8 mouse cellular contexts compared by ENCODE assay signal in the genomic region with DNA sequence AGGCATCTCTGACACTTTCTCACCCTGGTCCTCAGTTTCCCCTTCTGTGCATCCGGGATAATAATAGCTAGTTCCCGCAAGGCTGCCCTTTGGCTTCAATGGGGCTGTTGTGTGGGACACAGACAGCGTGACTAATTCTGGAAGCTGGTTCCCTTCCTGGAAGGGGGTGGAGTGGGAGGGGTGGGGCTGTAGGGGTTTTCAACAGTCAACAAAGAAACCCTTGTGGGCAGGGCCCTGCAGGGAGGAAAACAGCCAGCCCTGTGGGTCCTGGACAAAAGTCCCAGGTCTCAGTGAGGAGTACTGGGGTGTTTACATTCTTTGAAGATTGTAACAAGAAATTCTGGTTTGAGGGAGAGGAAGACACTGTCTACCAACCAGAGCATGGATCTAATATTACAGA. TPM values are rescaled to one million over a fixed set of nuclear protein-coding genes. Genes with fewer than 3 reads are reported as not detected.
DNase-seq lines count a peak whose midpoint lies in the region; ATAC-seq and TF ChIP-seq lines count a peak whose summit lies in the region.

No protein-coding gene starts in this region.

- peak; percentile 39; the same call in 1 of the 2 replicates for ATAC-seq in hindbrain, postnatal 0 days
- ATAC-seq in lung, postnatal 0 days, result peak; percentile 71
- no peak for ATAC-seq in midbrain, embryonic 14.5 days (ENCODE audit: low FRiP score, low TSS enrichment)

- WGBS in hindbrain, postnatal 0 days, result 18% methylated on average over 3 of the region's 3 CpGs
- WGBS in lung, postnatal 0 days, result 22% methylated on average over 3 of the region's 3 CpGs
- WGBS in midbrain, embryonic 14.5 days, result 12% methylated on average over 3 of the region's 3 CpGs

- no peak overlapping the region for H3K4me3 ChIP-seq in hindbrain, postnatal 0 days (ENCODE audit: low read length)
- no peak overlapping the region for H3K4me3 ChIP-seq in lung, postnatal 0 days (ENCODE audit: low read depth, low read length)
- no peak overlapping the region for H3K4me3 ChIP-seq in midbrain, embryonic 14.5 days (replicated peaks; ENCODE audit: low read depth, low read length)

- peak overlapping the region; percentile 51; the same call in 1 of the 2 replicates for H3K27ac ChIP-seq in hindbrain, postnatal 0 days
- H3K27ac ChIP-seq in lung, postnatal 0 days (ENCODE audit: low read length), result peak overlapping the region; percentile 29; the same call in 1 of the 2 replicates
- H3K27ac ChIP-seq in midbrain, embryonic 14.5 days (replicated peaks; ENCODE audit: low read depth, low read length), result no peak overlapping the region

- H3K27me3 ChIP-seq in hindbrain, postnatal 0 days (ENCODE audit: insufficient read depth, low read length), result no peaks in the 10 kb centered on the region
- H3K27me3 ChIP-seq in lung, postnatal 0 days (replicated peaks; ENCODE audit: insufficient read depth, low read length), result no peaks in the 10 kb centered on the region
- H3K27me3 ChIP-seq in midbrain, embryonic 14.5 days (ENCODE audit: control insufficient read depth, insufficient read depth, low read length), result no peaks in the 10 kb centered on the region

- H3K9ac ChIP-seq in hindbrain, postnatal 0 days (replicated peaks; ENCODE audit: low read length), result no peak overlapping the region
- H3K9ac ChIP-seq in lung, postnatal 0 days (replicated peaks; ENCODE audit: low read depth), result no peak overlapping the region
- no peak overlapping the region for H3K9ac ChIP-seq in midbrain, embryonic 14.5 days (replicated peaks; ENCODE audit: low read length)

- H3K4me1 ChIP-seq in hindbrain, postnatal 0 days (ENCODE audit: insufficient read depth, low read length), result no peaks in the 10 kb centered on the region
- H3K4me1 ChIP-seq in lung, postnatal 0 days (ENCODE audit: insufficient read depth, low read depth, low read length), result peaks cover 4% of the 10 kb centered on the region; the same call in 1 of the 2 replicates
- no peaks in the 10 kb centered on the region for H3K4me1 ChIP-seq in midbrain, embryonic 14.5 days (ENCODE audit: control insufficient read depth, insufficient read depth, low read length)

- peak; percentile 56 for DNase-seq in gastrocnemius, adult 18-20 months (ENCODE audit: low spot score)
- DNase-seq in gastrocnemius, postnatal 4 days (ENCODE audit: low spot score in 2 of 2), result no peak
- peak; percentile 73 for DNase-seq in urinary bladder, postnatal 14 days (ENCODE audit: low spot score)
- no peak for DNase-seq in urinary bladder, postnatal 10 days (ENCODE audit: low spot score)
- peak; percentile 21 for DNase-seq in hindbrain, postnatal 0 days (ENCODE audit: low spot score)
- DNase-seq in lung, postnatal 0 days (ENCODE audit: low spot score), result peak; percentile 53
- no peak for DNase-seq in spleen, postnatal 14 days (ENCODE audit: low spot score in 2 of 2)
- no peak for DNase-seq in midbrain, embryonic 14.5 days

- TF ChIP-seq EP300 in lung, postnatal 0 days (IDR thresholded peaks at IDR 0.05), result peak; percentile 27; the same call in 1 of the 2 replicates

- no peak for TF ChIP-seq CTCF in hindbrain, postnatal 0 days (IDR thresholded peaks at IDR 0.05; ENCODE audit: low read depth)
- TF ChIP-seq CTCF in lung, postnatal 0 days (IDR thresholded peaks at IDR 0.05), result no peak

- no peaks in the 10 kb centered on the region for H3K9me3 ChIP-seq in hindbrain, postnatal 0 days (ENCODE audit: low read length)
- no peaks in the 10 kb centered on the region for H3K9me3 ChIP-seq in lung, postnatal 0 days (ENCODE audit: low read length)
- no peaks in the 10 kb centered on the region for H3K9me3 ChIP-seq in midbrain, embryonic 14.5 days (ENCODE audit: control insufficient read depth, low read length)

- no peaks in the 10 kb centered on the region for H3K36me3 ChIP-seq in hindbrain, postnatal 0 days (ENCODE audit: insufficient read depth, low read length)
- H3K36me3 ChIP-seq in lung, postnatal 0 days (ENCODE audit: insufficient read depth, low read length), result no peaks in the 10 kb centered on the region
- H3K36me3 ChIP-seq in midbrain, embryonic 14.5 days (ENCODE audit: control insufficient read depth, insufficient read depth, low read length), result no peaks in the 10 kb centered on the region

- no peak overlapping the region for H3K4me2 ChIP-seq in hindbrain, postnatal 0 days (ENCODE audit: low read depth, low read length)
- H3K4me2 ChIP-seq in lung, postnatal 0 days (replicated peaks; ENCODE audit: low read depth, low read length), result no peak overlapping the region
- H3K4me2 ChIP-seq in midbrain, embryonic 14.5 days (ENCODE audit: low read length), result no peak overlapping the region

RNA-seq across cellular contexts. Expression of a gene that starts 8.7 kb away (rescaled TPM):
- total RNA-seq in gastrocnemius, adult 18-20 months (2021), result 1 to 10 TPM in 1 of 2 experiments, under 1 TPM in 1; 1.00 to 1.6 TPM
- total RNA-seq in gastrocnemius, postnatal 4 days (2021), result 1 to 10 TPM; 2.7 to 4.9 TPM
- not detected in 2 replicates for total RNA-seq in hindbrain, postnatal 0 days (2014; rRNA removed)
- 1.2 and 1.5 TPM in 2 replicates for polyA plus RNA-seq in hindbrain, postnatal 0 days (2015; fragmentation: Nextera tagmentation; extraction: Ambion mirVana)
- 76.1 and 78.1 TPM in 2 replicates for polyA plus RNA-seq in lung, postnatal 0 days (2015; fragmentation: Nextera tagmentation; extraction: Ambion mirVana)
- not detected in 2 replicates for polyA plus RNA-seq in midbrain, embryonic 14.5 days (2014; fragmentation: Nextera tagmentation; extraction: Ambion mirVana)

RNA-seq across cellular contexts. Expression of a gene that starts 26.0 kb away (rescaled TPM):
- total RNA-seq in gastrocnemius, adult 18-20 months (2021), result 1 to 10 TPM; 1.7 to 3.5 TPM
- 1 to 10 TPM; 7.9 to 9.6 TPM for total RNA-seq in gastrocnemius, postnatal 4 days (2021)
- 1.9 and 5.9 TPM in 2 replicates for total RNA-seq in hindbrain, postnatal 0 days (2014; rRNA removed)
- 1.2 and 1.3 TPM in 2 replicates for polyA plus RNA-seq in hindbrain, postnatal 0 days (2015; fragmentation: Nextera tagmentation; extraction: Ambion mirVana)
- 0.20 and 0.27 TPM in 2 replicates for polyA plus RNA-seq in lung, postnatal 0 days (2015; fragmentation: Nextera tagmentation; extraction: Ambion mirVana)
- 0.16 and 0.17 TPM in 2 replicates for polyA plus RNA-seq in midbrain, embryonic 14.5 days (2014; fragmentation: Nextera tagmentation; extraction: Ambion mirVana)

RNA-seq across cellular contexts. Expression of a gene that starts 28.2 kb away (rescaled TPM):
- 1,000 to 10,000 TPM in 1 of 2 experiments, 100 to 1,000 TPM in 1; 983 to 1,012 TPM for total RNA-seq in gastrocnemius, adult 18-20 months (2021)
- 100 to 1,000 TPM; 587 to 732 TPM for total RNA-seq in gastrocnemius, postnatal 4 days (2021)
- 24.0 and 26.5 TPM in 2 replicates for total RNA-seq in hindbrain, postnatal 0 days (2014; rRNA removed)
- 129 and 150 TPM in 2 replicates for polyA plus RNA-seq in hindbrain, postnatal 0 days (2015; fragmentation: Nextera tagmentation; extraction: Ambion mirVana)
- 175 and 211 TPM in 2 replicates for polyA plus RNA-seq in lung, postnatal 0 days (2015; fragmentation: Nextera tagmentation; extraction: Ambion mirVana)
- 2.8 and 9.0 TPM in 2 replicates for polyA plus RNA-seq in midbrain, embryonic 14.5 days (2014; fragmentation: Nextera tagmentation; extraction: Ambion mirVana)

RNA-seq across cellular contexts. Expression of a gene that starts 29.9 kb away (rescaled TPM):
- total RNA-seq in gastrocnemius, adult 18-20 months (2021), result 10 to 100 TPM; 15.0 to 20.7 TPM
- 1 to 10 TPM; 3.9 to 4.2 TPM for total RNA-seq in gastrocnemius, postnatal 4 days (2021)
- not detected in 2 replicates for total RNA-seq in hindbrain, postnatal 0 days (2014; rRNA removed)
- 0.88 and 1.3 TPM in 2 replicates for polyA plus RNA-seq in hindbrain, postnatal 0 days (2015; fragmentation: Nextera tagmentation; extraction: Ambion mirVana)
- 19.5 and 20.5 TPM in 2 replicates for polyA plus RNA-seq in lung, postnatal 0 days (2015; fragmentation: Nextera tagmentation; extraction: Ambion mirVana)
- 0.26 TPM in 1 of 2 replicates, not detected in the other for polyA plus RNA-seq in midbrain, embryonic 14.5 days (2014; fragmentation: Nextera tagmentation; extraction: Ambion mirVana)

RNA-seq across cellular contexts. Expression of a gene that starts 33.9 kb away (rescaled TPM):
- total RNA-seq in gastrocnemius, adult 18-20 months (2021), result 1 to 10 TPM in 1 of 2 experiments, under 1 TPM in 1; 0.94 to 1.2 TPM
- 1 to 10 TPM; 2.3 to 3.8 TPM for total RNA-seq in gastrocnemius, postnatal 4 days (2021)
- 234 and 282 TPM in 2 replicates for total RNA-seq in hindbrain, postnatal 0 days (2014; rRNA removed)
- polyA plus RNA-seq in hindbrain, postnatal 0 days (2015; fragmentation: Nextera tagmentation; extraction: Ambion mirVana), result 466 and 477 TPM in 2 replicates
- 1.2 and 1.8 TPM in 2 replicates for polyA plus RNA-seq in lung, postnatal 0 days (2015; fragmentation: Nextera tagmentation; extraction: Ambion mirVana)
- 99.9 and 159 TPM in 2 replicates for polyA plus RNA-seq in midbrain, embryonic 14.5 days (2014; fragmentation: Nextera tagmentation; extraction: Ambion mirVana)

Comparison
In these comparisons a context has a peak if more than half of its experiments do, and no peak if none do; other contexts are left out.
1. DNase-seq: peak in gastrocnemius, adult 18-20 months (single experiment), urinary bladder, postnatal 14 days (single experiment), hindbrain, postnatal 0 days (single experiment) and lung, postnatal 0 days (single experiment); none in gastrocnemius, postnatal 4 days (0 of 2), urinary bladder, postnatal 10 days (single experiment), spleen, postnatal 14 days (0 of 2) and midbrain, embryonic 14.5 days (single experiment).
2. RNA of a gene that starts 28.2 kb away (total RNA-seq): 983 to 1,012 TPM in gastrocnemius, adult 18-20 months and 587 to 732 TPM in gastrocnemius, postnatal 4 days; 24.0 to 26.5 TPM in hindbrain, postnatal 0 days; every median in the first group is over 10 times any median in the second.